12 mouse cellular contexts compared by ENCODE assay signal in genomic region chr1:187999121-187999520, GRCm38 (mm10).
DNase-seq lines count a peak whose midpoint lies in the region; ATAC-seq lines count a peak whose summit lies in the region.
"Had no signal": no experiment of that assay in that cellular context is flagged by ENCODE, and none has a peak within 500 bp of the region (broad histone marks: within the 10 kb centered on the region; RNA-seq: fewer than 3 reads in every experiment).

No protein-coding gene starts in this region.

- H3K4me3 ChIP-seq in heart, embryonic 14.5 days (ENCODE audit: control insufficient read depth in 1 of 2, insufficient read depth in 1 of 2, low read depth in 1 of 2, low read length in 2 of 2), result peak overlapping the region; percentile 45 to 56
- H3K4me3 ChIP-seq in midbrain, embryonic 13.5 days (replicated peaks), result peak overlapping the region; percentile 24
- no peak overlapping the region for H3K4me3 ChIP-seq in midbrain, embryonic 10.5 days
- peak overlapping the region; percentile 30 for H3K4me3 ChIP-seq in intestine, embryonic 16.5 days (ENCODE audit: low read length)
- peak overlapping the region; percentile 25 for H3K4me3 ChIP-seq in stomach, embryonic 16.5 days (replicated peaks; ENCODE audit: low read length)
- H3K4me3 ChIP-seq: embryonic facial prominence, embryonic 13.5 days; limb, embryonic 13.5 days; lung, embryonic 15.5 days had no signal

- H3K4me1 ChIP-seq in heart, embryonic 14.5 days (ENCODE audit: control insufficient read depth in 2 of 2, insufficient read depth in 2 of 2, low read length in 2 of 2), result peaks cover 2 to 16% of the 10 kb centered on the region in 2 experiments; a peak in 3 of 4 replicates
- H3K4me1 ChIP-seq in midbrain, embryonic 13.5 days (replicated peaks), result peaks cover 17% of the 10 kb centered on the region
- H3K4me1 ChIP-seq in midbrain, embryonic 10.5 days, result peaks cover 7% of the 10 kb centered on the region; the same call in 1 of the 2 replicates
- 0 out of 2 replicates have a peak, but pooled peaks cover 3% of the 10 kb centered on the region for H3K4me1 ChIP-seq in intestine, embryonic 16.5 days (ENCODE audit: control insufficient read depth, insufficient read depth, low read length)
- no peaks in the 10 kb centered on the region for H3K4me1 ChIP-seq in stomach, embryonic 16.5 days (ENCODE audit: control insufficient read depth, insufficient read depth, low read length)
- H3K4me1 ChIP-seq: embryonic facial prominence, embryonic 13.5 days had no signal

- no peaks in the 10 kb centered on the region for H3K36me3 ChIP-seq in heart, embryonic 14.5 days (ENCODE audit: control insufficient read depth, insufficient read depth, low read length)
- H3K36me3 ChIP-seq in midbrain, embryonic 13.5 days, result no peaks in the 10 kb centered on the region
- no peaks in the 10 kb centered on the region for H3K36me3 ChIP-seq in midbrain, embryonic 10.5 days
- no peaks in the 10 kb centered on the region for H3K36me3 ChIP-seq in intestine, embryonic 16.5 days (ENCODE audit: control insufficient read depth, insufficient read depth, low read length)
- H3K36me3 ChIP-seq in stomach, embryonic 16.5 days (ENCODE audit: control insufficient read depth, insufficient read depth, low read length), result no peaks in the 10 kb centered on the region
- H3K36me3 ChIP-seq: embryonic facial prominence, embryonic 13.5 days; limb, embryonic 13.5 days; lung, embryonic 15.5 days had no signal

- no peaks in the 10 kb centered on the region for H3K9me3 ChIP-seq in heart, embryonic 14.5 days (ENCODE audit: control insufficient read depth, low read length)
- H3K9me3 ChIP-seq in midbrain, embryonic 13.5 days, result no peaks in the 10 kb centered on the region
- H3K9me3 ChIP-seq in midbrain, embryonic 10.5 days (replicated peaks), result no peaks in the 10 kb centered on the region
- H3K9me3 ChIP-seq in intestine, embryonic 16.5 days (ENCODE audit: control insufficient read depth, low read length), result no peaks in the 10 kb centered on the region
- no peaks in the 10 kb centered on the region for H3K9me3 ChIP-seq in stomach, embryonic 16.5 days (replicated peaks; ENCODE audit: control insufficient read depth, low read length)
- H3K9me3 ChIP-seq: embryonic facial prominence, embryonic 13.5 days; limb, embryonic 13.5 days; lung, embryonic 15.5 days had no signal

- intact Hi-C loops in heart, postnatal 10 days (cut with DNase I), result no loop called here

- no peak for ATAC-seq in heart, embryonic 14.5 days (ENCODE audit: insufficient number of reproducible peaks, insufficient read depth, low FRiP score, low read depth)
- ATAC-seq in midbrain, embryonic 13.5 days, result no peak
- ATAC-seq in intestine, embryonic 16.5 days, result no peak
- no peak for ATAC-seq in stomach, embryonic 16.5 days (ENCODE audit: insufficient read depth, low FRiP score)

- peak overlapping the region; percentile 67 for H3K4me2 ChIP-seq in heart, embryonic 14.5 days (ENCODE audit: low read length)
- peak overlapping the region; percentile 30 for H3K4me2 ChIP-seq in midbrain, embryonic 13.5 days (replicated peaks)
- peak overlapping the region; percentile 35 for H3K4me2 ChIP-seq in intestine, embryonic 16.5 days (ENCODE audit: low read depth, low read length)
- peak overlapping the region; percentile 15; the same call in 1 of the 2 replicates for H3K4me2 ChIP-seq in stomach, embryonic 16.5 days (ENCODE audit: low read depth, low read length)
- H3K4me2 ChIP-seq: limb, embryonic 13.5 days; lung, embryonic 15.5 days had no signal

- H3K27ac ChIP-seq in heart, embryonic 14.5 days (replicated peaks in 1 of 2; ENCODE audit: control insufficient read depth in 1 of 2, insufficient read depth in 1 of 2, low read depth in 2 of 2, low read length in 2 of 2), result peak overlapping the region; percentile 56 to 69
- no peak overlapping the region for H3K27ac ChIP-seq in midbrain, embryonic 13.5 days
- H3K27ac ChIP-seq in midbrain, embryonic 10.5 days (replicated peaks), result no peak overlapping the region
- no peak overlapping the region; the same call in 1 of the 2 replicates for H3K27ac ChIP-seq in intestine, embryonic 16.5 days (ENCODE audit: low read length)
- H3K27ac ChIP-seq in stomach, embryonic 16.5 days (ENCODE audit: low read length), result no peak overlapping the region
- H3K27ac ChIP-seq: embryonic facial prominence, embryonic 13.5 days; limb, embryonic 13.5 days; lung, embryonic 15.5 days had no signal

- no peaks in the 10 kb centered on the region for H3K27me3 ChIP-seq in heart, embryonic 14.5 days (ENCODE audit: control insufficient read depth, insufficient read depth, low read length)
- 0 out of 2 replicates have a peak, but pooled peaks cover 7% of the 10 kb centered on the region for H3K27me3 ChIP-seq in midbrain, embryonic 13.5 days
- H3K27me3 ChIP-seq in midbrain, embryonic 10.5 days (ENCODE audit: low read depth, poor library complexity, severe bottlenecking), result peaks cover 36% of the 10 kb centered on the region
- no peaks in the 10 kb centered on the region for H3K27me3 ChIP-seq in intestine, embryonic 16.5 days (replicated peaks; ENCODE audit: control insufficient read depth, insufficient read depth, low read length)
- H3K27me3 ChIP-seq in stomach, embryonic 16.5 days (ENCODE audit: control insufficient read depth, insufficient read depth, low read length), result no peaks in the 10 kb centered on the region

- 31% methylated on average over 4 of the region's 4 CpGs for WGBS in heart, embryonic 14.5 days
- WGBS in midbrain, embryonic 13.5 days, result 62% methylated on average over 4 of the region's 4 CpGs
- 75% methylated on average over 4 of the region's 4 CpGs for whole genome bisulfite sequencing in midbrain, embryonic 10.5 days
- WGBS in intestine, embryonic 16.5 days, result 53% methylated on average over 4 of the region's 4 CpGs
- WGBS in stomach, embryonic 16.5 days, result 54% methylated on average over 4 of the region's 4 CpGs

- no peak for DNase-seq in heart, postnatal 10 days
- DNase-seq in midbrain, embryonic 10.5 days (ENCODE audit: low spot score), result no peak
- DNase-seq in adrenal gland, postnatal 25 days, result no peak
- DNase-seq: adrenal gland, postnatal 36 days; cerebellum, adult 11 months had no signal

- H3K9ac ChIP-seq in heart, embryonic 14.5 days (ENCODE audit: low read length), result peak overlapping the region; percentile 68
- no peak overlapping the region for H3K9ac ChIP-seq in midbrain, embryonic 13.5 days (replicated peaks)
- no peak overlapping the region for H3K9ac ChIP-seq in intestine, embryonic 16.5 days (ENCODE audit: low read depth, low read length)
- no peak overlapping the region for H3K9ac ChIP-seq in stomach, embryonic 16.5 days (ENCODE audit: low read length)
- H3K9ac ChIP-seq: embryonic facial prominence, embryonic 13.5 days; limb, embryonic 13.5 days; lung, embryonic 15.5 days had no signal

Comparison
In these comparisons a context has a peak if more than half of its experiments do, and no peak if none do; other contexts are left out.
1. H3K27ac ChIP-seq: peak in heart, embryonic 14.5 days (2 of 2); none in midbrain, embryonic 13.5 days (single experiment), midbrain, embryonic 10.5 days (single experiment), intestine, embryonic 16.5 days (single experiment) and stomach, embryonic 16.5 days (single experiment).
2. H3K4me2 ChIP-seq: peak in every context shown above with its lines; median percentile 67 in heart, embryonic 14.5 days; 35 in intestine, embryonic 16.5 days; 30 in midbrain, embryonic 13.5 days; 15 in stomach, embryonic 16.5 days.